Mouse (Mus musculus): ENCODE results near the gene Spsb1. TPM values are rescaled to one million over a fixed set of nuclear protein-coding genes. Genes with fewer than 3 reads are reported as not detected.

Gene Spsb1
- 10 to 100 TPM; 35.1 to 37.7 TPM for total RNA-seq (2021)

- intact Hi-C loops (cut with DNase I): loop anchor here (2.0 kb wide), 2 partner anchors 32 to 64 kb away; no protein-coding TSS in a partner anchor
- DNase-seq: peak; percentile 99
These were observed at the start of gene Spsb1 for GRCm38 (mm10) chr4:149954893-149955439. Gene Spsb1, minus strand, starts transcription at chr4:149955043.

- DNase-seq: peak in 1 of 2 experiments; percentile 22
- intact Hi-C loops (cut with DNase I): no loop called here
These were observed 48.8 kb upstream of the Spsb1 start for GRCm38 (mm10) chr4:150003641-150004040.

GRCm38 (mm10) chr4:150003021-150003580 lies 48.3 kb upstream of the Spsb1 start:
- intact Hi-C loops (cut with DNase I): no loop called here
- DNase-seq: peak in 1 of 2 experiments; percentile 48

GRCm38 (mm10) chr4:150002021-150002528 lies 47.2 kb upstream of the Spsb1 start:
- peak in 1 of 2 experiments; percentile 49 for DNase-seq
- intact Hi-C loops (cut with DNase I): no loop called here

- intact Hi-C loops (cut with DNase I): no loop called here
- peak in 1 of 2 experiments; percentile 31 for DNase-seq
These were observed 46.5 kb upstream of the Spsb1 start for GRCm38 (mm10) chr4:150001221-150001860.

- DNase-seq: peak in 1 of 2 experiments; percentile 30
- intact Hi-C loops (cut with DNase I): no loop called here
These were observed 45.2 kb upstream of the Spsb1 start for GRCm38 (mm10) chr4:149999931-150000555.

GRCm38 (mm10) chr4:149999510-149999900 lies 44.7 kb upstream of the Spsb1 start:
- peak in 1 of 2 experiments; percentile 22 for DNase-seq
- intact Hi-C loops (cut with DNase I): no loop called here

GRCm38 (mm10) chr4:149998786-149999509 lies 44.1 kb upstream of the Spsb1 start:
- intact Hi-C loops (cut with DNase I): no loop called here
- peak; percentile 64 to 67 for DNase-seq

- peak in 1 of 2 experiments; percentile 14 for DNase-seq
- intact Hi-C loops (cut with DNase I): no loop called here
These were observed 43.2 kb upstream of the Spsb1 start for GRCm38 (mm10) chr4:149997999-149998398.

GRCm38 (mm10) chr4:149996440-149996839 lies 41.6 kb upstream of the Spsb1 start:
- intact Hi-C loops (cut with DNase I): no loop called here
- peak in 1 of 2 experiments; percentile 18 for DNase-seq

GRCm38 (mm10) chr4:149995911-149996310 lies 41.1 kb upstream of the Spsb1 start:
- intact Hi-C loops (cut with DNase I): no loop called here
- peak in 1 of 2 experiments; percentile 4 for DNase-seq

- intact Hi-C loops (cut with DNase I): no loop called here
- DNase-seq: no peak
These were observed 39.4 kb upstream of the Spsb1 start for GRCm38 (mm10) chr4:149994218-149994617.

- no peak for DNase-seq
- intact Hi-C loops (cut with DNase I): no loop called here
These were observed 37.8 kb upstream of the Spsb1 start for GRCm38 (mm10) chr4:149992670-149993032.

GRCm38 (mm10) chr4:149991755-149992669 lies 37.2 kb upstream of the Spsb1 start:
- intact Hi-C loops (cut with DNase I): no loop called here
- no peak for DNase-seq

- intact Hi-C loops (cut with DNase I): no loop called here
- DNase-seq: no peak
These were observed 36.3 kb upstream of the Spsb1 start for GRCm38 (mm10) chr4:149990954-149991633.

GRCm38 (mm10) chr4:149990212-149990953 lies 35.5 kb upstream of the Spsb1 start:
- DNase-seq: peak; percentile 46 to 74
- intact Hi-C loops (cut with DNase I): no loop called here

- peak; percentile 85 to 88 for DNase-seq
- intact Hi-C loops (cut with DNase I): loop anchor here (2.0 kb wide), 1 partner anchor 20 kb away; the partner anchor contains the start of gene H6pd
These were observed 34.2 kb upstream of the Spsb1 start for GRCm38 (mm10) chr4:149988931-149989556.

- intact Hi-C loops (cut with DNase I): loop anchor here (2.0 kb wide), 1 partner anchor 20 kb away; the partner anchor contains the start of gene H6pd
- no peak for DNase-seq
These were observed 33.5 kb upstream of the Spsb1 start for GRCm38 (mm10) chr4:149988301-149988700.

Data from heart, postnatal 36 days (tissue).